10 mouse cellular contexts compared by ENCODE assay signal in the genomic region with DNA sequence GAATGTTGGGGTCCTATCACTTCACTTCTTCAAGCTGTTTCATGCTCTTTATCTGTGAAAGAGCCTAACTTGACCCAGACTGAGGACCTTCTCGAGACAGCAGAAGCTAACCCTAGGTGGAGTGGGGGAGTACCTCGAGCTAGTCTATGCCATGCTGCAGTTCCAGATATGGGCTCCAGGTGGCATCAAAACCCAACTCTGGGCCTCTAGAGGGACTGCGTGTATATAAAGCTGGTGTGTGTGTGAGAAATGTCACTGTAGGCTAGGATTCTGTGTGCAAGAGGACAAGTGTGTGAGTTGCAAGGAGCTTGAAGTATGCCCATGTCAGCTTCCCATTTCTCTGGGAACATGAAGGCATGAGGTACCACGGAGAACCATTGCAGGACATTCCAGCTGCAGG. TPM values are rescaled to one million over a fixed set of nuclear protein-coding genes. Genes with fewer than 3 reads are reported as not detected.
DNase-seq lines count a peak whose midpoint lies in the region; ATAC-seq lines count a peak whose summit lies in the region.
"Had no signal": no experiment of that assay in that cellular context is flagged by ENCODE, and none has a peak within 500 bp of the region (broad histone marks: within the 10 kb centered on the region; RNA-seq: fewer than 3 reads in every experiment).

No protein-coding gene starts in this region.

- no peak overlapping the region for H3K4me3 ChIP-seq in embryonic facial prominence, embryonic 12.5 days

- peaks cover 92% of the 10 kb centered on the region for H3K4me1 ChIP-seq in embryonic facial prominence, embryonic 12.5 days

- intact Hi-C loops in heart, postnatal 36 days (cut with DNase I) = loop anchor here (5.0 kb wide), 1 partner anchor 86 kb away; no protein-coding TSS in a partner anchor

- ATAC-seq in embryonic facial prominence, embryonic 12.5 days (ENCODE audit: insufficient number of reproducible peaks, insufficient read depth, low FRiP score, low TSS enrichment) = no peak
- peak; percentile 64 for ATAC-seq in megakaryocyte-erythroid progenitor cell, adult 5-6 weeks (replicated peaks; ENCODE audit: low FRiP score, low TSS enrichment, poor library complexity, severe bottlenecking)
- ATAC-seq: Patski had no signal

- H3K9ac ChIP-seq in embryonic facial prominence, embryonic 12.5 days = no peak overlapping the region

- no peaks in the 10 kb centered on the region for H3K36me3 ChIP-seq in embryonic facial prominence, embryonic 12.5 days

- no peaks in the 10 kb centered on the region for H3K9me3 ChIP-seq in embryonic facial prominence, embryonic 12.5 days

- WGBS in embryonic facial prominence, embryonic 12.5 days = 20% methylated on average over 4 of the region's 4 CpGs

- H3K27ac ChIP-seq in embryonic facial prominence, embryonic 12.5 days = peak overlapping the region; percentile 83; the same call in 1 of the 2 replicates
- H3K27ac ChIP-seq: macrophage had no signal

- no peak overlapping the region for H3K4me2 ChIP-seq in embryonic facial prominence, embryonic 12.5 days (replicated peaks)

- DNase-seq in heart, adult 8-10 months (ENCODE audit: low spot score) = peak; percentile 73
- DNase-seq in heart, adult 11 months = no peak
- DNase-seq in adrenal gland, postnatal 36 days = peak; percentile 80 to 84
- DNase-seq in heart, postnatal 36 days = peak; percentile 80 to 84
- peak; percentile 66 to 95 for DNase-seq in layer of hippocampus, postnatal 25 days (ENCODE audit: extremely low spot score in 1 of 2, low spot score in 1 of 2)
- DNase-seq in spleen, adult 12 weeks (ENCODE audit: low spot score) = peak; percentile 59

- 0 out of 2 replicates have a peak, but pooled peaks cover 3% of the 10 kb centered on the region for H3K27me3 ChIP-seq in embryonic facial prominence, embryonic 12.5 days
- H3K27me3 ChIP-seq: Patski had no signal

RNA-seq across cellular contexts. Expression of gene Gse1, which starts 53.2 kb away (rescaled TPM):
- total RNA-seq in heart, adult 8-10 months (2022) = 10 to 100 TPM; 18.9 to 29.1 (median 23.3) TPM
- 10 to 100 TPM; 25.9 to 30.2 TPM for total RNA-seq in adrenal gland, postnatal 36 days (2021)
- 10.6 and 12.3 TPM in 2 replicates for polyA plus RNA-seq in embryonic facial prominence, embryonic 12.5 days (2016; fragmentation: Nextera tagmentation; extraction: Ambion mirVana)
- total RNA-seq in heart, postnatal 36 days (2021) = 10 to 100 TPM; 21.2 to 26.6 TPM
- total RNA-seq in layer of hippocampus, postnatal 25 days (2021) = 100 to 1,000 TPM; 121 to 145 TPM
- 80.6 and 84.3 TPM in 2 replicates for total RNA-seq in megakaryocyte-erythroid progenitor cell, adult 5-6 weeks (2014; fragmentation: Nextera tagmentation)
- 21.8 and 27.2 TPM in 2 replicates for total RNA-seq in megakaryocyte-erythroid progenitor cell, adult 5-6 weeks (2017)
